Mouse (Mus musculus) limb, embryonic 15.5 days (tissue): ENCODE results near the gene Sall2. TPM values are rescaled to one million over a fixed set of nuclear protein-coding genes. Genes with fewer than 3 reads are reported as not detected.
A peak's percentile ranks its signal among the peaks of the same experiment; 100 is the strongest.

Experiments
- ATAC-seq: fragments of 200-750 bp; cut with Nextera tagmentation; 2 replicates; pipeline ENCODE4 v1.8.0; 2017; ENCODE audit warnings: low read depth, moderate TSS enrichment; ENCODE audit not compliant: insufficient number of reproducible peaks, low FRiP score, low TSS enrichment
- H3K27ac ChIP-seq: fragments of 300-500 bp; sonication (generic); 2 replicates; pipeline ENCODE4 v1.5.1; 2015; ENCODE audit warnings: moderate library complexity, mild to moderate bottlenecking, inconsistent platforms
- H3K27me3 ChIP-seq: fragments of 300-500 bp; sonication (generic); 2 replicates; pipeline ENCODE4 v1.6.1; 2015; ENCODE audit warnings: inconsistent platforms
- H3K36me3 ChIP-seq: fragments of 300-500 bp; sonication (generic); 2 replicates; pipeline ENCODE4 v1.6.1; 2015; ENCODE audit warnings: inconsistent platforms
- H3K4me1 ChIP-seq: fragments of 300-500 bp; sonication (generic); 2 replicates; pipeline ENCODE4 v1.6.1; 2015; ENCODE audit warnings: inconsistent platforms
- H3K4me2 ChIP-seq: fragments of 300-500 bp; sonication (generic); 2 replicates; pipeline ENCODE4 v1.6.1; 2015; ENCODE audit warnings: mild to moderate bottlenecking, inconsistent platforms
- H3K4me3 ChIP-seq: fragments of 300-500 bp; sonication (generic); 2 replicates; pipeline ENCODE4 v1.5.1; 2015; ENCODE audit warnings: mild to moderate bottlenecking, inconsistent platforms
- H3K9ac ChIP-seq: fragments of 300-500 bp; sonication (generic); 2 replicates; pipeline ENCODE4 v1.6.1; 2015; ENCODE audit warnings: inconsistent platforms
- H3K9me3 ChIP-seq: fragments of 300-500 bp; sonication (generic); 2 replicates; pipeline ENCODE4 v1.6.1; 2016; ENCODE audit warnings: inconsistent platforms
- WGBS: fragments of 180-500 bp; shearing (Covaris S2); methylation state at CpG from one replicate; pipeline ENCODE4 v1.1.7; 2015; 5-methylcytosine and 5-hydroxymethylcytosine counted together
- polyA plus RNA-seq: library from polyadenylated mRNA; unstranded; fragments of >200 nt; fragmentation: Nextera tagmentation; extraction: Ambion mirVana; gene quantifications from 2 replicates; pipeline ENCODE4 v1.2.1, GENCODE M21; 2015

The Sall2 gene
- polyA plus RNA-seq, 1 experiment from 2014 or later = 15.2 TPM

- H3K4me2 ChIP-seq = no peak overlapping the region
- WGBS = 92% methylated on average over 5 of the region's 5 CpGs
Observed at GRCm38 (mm10) chr14:52283629-52284028, 44.9 kb downstream of the Sall2 start.

DNA sequence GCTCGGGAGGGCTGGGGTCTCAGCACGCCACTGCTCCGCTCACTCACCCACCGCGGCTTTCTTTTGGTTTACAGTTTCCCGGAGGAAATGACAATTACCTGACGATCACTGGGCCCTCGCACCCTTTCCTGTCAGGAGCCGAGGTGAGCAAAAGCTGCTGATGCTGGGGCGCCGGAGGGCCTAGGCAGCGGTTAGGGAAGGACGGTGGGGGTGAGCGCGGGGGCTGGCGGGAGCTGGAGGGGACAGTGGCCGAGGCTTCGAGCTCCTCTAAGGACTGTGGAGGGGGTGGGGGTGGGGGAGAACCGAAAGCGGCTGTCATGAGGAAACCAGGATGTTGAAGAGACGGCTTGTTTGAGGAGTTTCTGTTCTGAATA is 48.8 kb downstream of the Sall2 start:
- peak overlapping the region; percentile 79 for H3K9ac ChIP-seq
- H3K27me3 ChIP-seq = no peaks in the 10 kb centered on the region
- peaks cover 15% of the 10 kb centered on the region for H3K36me3 ChIP-seq
- peak overlapping the region; percentile 87 for H3K4me3 ChIP-seq
- ATAC-seq = peak; percentile 9; the same call in 1 of the 2 replicates
- peak overlapping the region; percentile 90 for H3K27ac ChIP-seq
- H3K4me1 ChIP-seq = peaks cover 5% of the 10 kb centered on the region
- no peaks in the 10 kb centered on the region for H3K9me3 ChIP-seq
- WGBS = under 1% methylated on average over 21 of the region's 21 CpGs
- H3K4me2 ChIP-seq = peak overlapping the region; percentile 54

More at GRCm38 (mm10) chr14:52283629-52284028, 44.9 kb downstream of the Sall2 start:
- no peak overlapping the region for H3K4me3 ChIP-seq
- no peak overlapping the region for H3K9ac ChIP-seq
- H3K36me3 ChIP-seq = peaks cover 32% of the 10 kb centered on the region
- ATAC-seq = no peak
- peaks cover 5% of the 10 kb centered on the region for H3K4me1 ChIP-seq
- no peak overlapping the region for H3K27ac ChIP-seq
- no peaks in the 10 kb centered on the region for H3K9me3 ChIP-seq
- no peaks in the 10 kb centered on the region for H3K27me3 ChIP-seq

GRCm38 (mm10) chr14:52278932-52279746 is 49.4 kb downstream of the Sall2 start, which contains the start of the genes Tox4 and Rab2b:
Gene Tox4 (plus strand): TSS chr14:52279146.
Gene Rab2b (minus strand): TSS chr14:52279545.
- Histone ChIP-seq H3K4me2 (peak within 1 kb of the TSS; percentile 56), H3K27me3 (no peaks in the 10 kb centered on the region), H3K4me3 (peak within 1 kb of the TSS; percentile 87), H3K36me3 (peaks cover 17% of the 10 kb centered on the region), H3K9ac (peak within 1 kb of the TSS; percentile 79), H3K9me3 (no peaks in the 10 kb centered on the region), H3K27ac (peak within 1 kb of the TSS; percentile 90), H3K4me1 (peaks cover 5% of the 10 kb centered on the region)
- ATAC-seq = peak; percentile 98
- WGBS = under 1% methylated on average over 66 of the region's 66 CpGs

GRCm38 (mm10) chr14:52277210-52277609 is 51.4 kb downstream of the Sall2 start:
- H3K27me3 ChIP-seq = no peaks in the 10 kb centered on the region
- H3K36me3 ChIP-seq = peaks cover 27% of the 10 kb centered on the region
- H3K4me1 ChIP-seq = peaks cover 5% of the 10 kb centered on the region
- H3K4me2 ChIP-seq = no peak overlapping the region
- H3K4me3 ChIP-seq = no peak overlapping the region
- H3K9ac ChIP-seq = no peak overlapping the region
- no peaks in the 10 kb centered on the region for H3K9me3 ChIP-seq
- ATAC-seq = no peak
- WGBS = 94% methylated on average over 4 of the region's 4 CpGs
- H3K27ac ChIP-seq = no peak overlapping the region

DNA sequence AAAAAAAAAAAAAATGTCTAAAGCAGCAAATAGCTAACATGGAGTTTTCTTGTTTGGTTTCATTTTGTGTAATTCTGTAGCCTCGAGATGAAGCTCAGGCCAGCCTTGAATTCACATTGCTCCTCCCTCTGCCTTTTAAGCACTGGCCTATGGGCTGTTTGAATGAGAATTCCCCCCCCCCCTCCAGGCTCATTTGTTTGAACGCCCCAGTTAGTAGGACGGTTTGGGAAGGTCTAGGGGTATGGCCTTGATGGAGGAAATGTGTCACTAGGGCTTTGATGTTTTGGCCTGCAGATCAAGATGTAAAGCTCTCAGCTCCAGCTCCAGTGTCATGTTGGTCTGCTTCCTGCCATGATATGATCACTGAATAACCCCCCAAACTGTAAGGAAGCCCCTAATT is 55.8 kb downstream of the Sall2 start:
- peaks cover 34% of the 10 kb centered on the region for H3K36me3 ChIP-seq

More for the DNA sequence above, 55.8 kb downstream of the Sall2 start:
- WGBS = 67% methylated on average over 3 of the region's 3 CpGs
- ATAC-seq = no peak
- Histone ChIP-seq H3K4me2 (no peak overlapping the region), H3K9me3 (no peaks in the 10 kb centered on the region), H3K27me3 (no peaks in the 10 kb centered on the region), H3K27ac (no peak overlapping the region), H3K4me1 (no peaks in the 10 kb centered on the region), H3K9ac (no peak overlapping the region), H3K4me3 (no peak overlapping the region)

Other genes starting within 250 kb of the Sall2 start
- gene Hnrnpc, start 224.7 kb downstream of the Sall2 start, polyA plus RNA-seq = 520 and 558 TPM in 2 replicates
- gene Rpgrip1, start 218.1 kb downstream of the Sall2 start, polyA plus RNA-seq = 55.9 and 59.3 TPM in 2 replicates
- gene Supt16, start 131.3 kb downstream of the Sall2 start, polyA plus RNA-seq = 47.4 and 51.4 TPM in 2 replicates
- gene Chd8, start 71.0 kb downstream of the Sall2 start, polyA plus RNA-seq = 27.5 and 31.9 TPM in 2 replicates
- 41.8 and 45.8 TPM in 2 replicates for gene Tox4, start 49.6 kb downstream of the Sall2 start, polyA plus RNA-seq
- 24.0 and 25.0 TPM in 2 replicates for gene Rab2b, start 49.2 kb downstream of the Sall2 start, polyA plus RNA-seq
- gene Mettl3, start 23.6 kb downstream of the Sall2 start, polyA plus RNA-seq = 36.6 and 41.6 TPM in 2 replicates
- gene Olfr1513, start 27.6 kb upstream of the Sall2 start, polyA plus RNA-seq = not detected in 2 replicates
- not detected in 2 replicates for gene Olfr1512, start 50.4 kb upstream of the Sall2 start, polyA plus RNA-seq
- gene Olfr1511, start 68.6 kb upstream of the Sall2 start, polyA plus RNA-seq = not detected in 2 replicates
- not detected in 2 replicates for gene Olfr1510, start 85.6 kb upstream of the Sall2 start, polyA plus RNA-seq
- gene Olfr1509, start 114.2 kb upstream of the Sall2 start, polyA plus RNA-seq = not detected in 2 replicates
- not detected in 2 replicates for gene Olfr1508, start 138.7 kb upstream of the Sall2 start, polyA plus RNA-seq
- gene Olfr1507, start 167.0 kb upstream of the Sall2 start, polyA plus RNA-seq = 0.37 TPM in 1 of 2 replicates, not detected in the other